Mouse (Mus musculus): ENCODE results near the gene Olfr356. TPM values are rescaled to one million over a fixed set of nuclear protein-coding genes. Genes with fewer than 3 reads are reported as not detected.

Gene Olfr356
- not detected in 2 replicates for polyA plus RNA-seq (2015; fragmentation: Nextera tagmentation; extraction: Ambion mirVana)

- Histone ChIP-seq H3K9ac (replicated peaks) (no peak within 1 kb of the TSS), H3K4me2 (ENCODE audit: low read depth, low read length) (no peak within 1 kb of the TSS), H3K27ac (ENCODE audit: low read depth) (no peak within 1 kb of the TSS), H3K36me3 (replicated peaks; ENCODE audit: insufficient read depth, low read length) (no peaks in the 10 kb centered on the region), H3K4me3 (ENCODE audit: low read depth, low read length) (no peak within 1 kb of the TSS), H3K27me3 (ENCODE audit: insufficient read depth, low read length) (no peaks in the 10 kb centered on the region), H3K4me1 (ENCODE audit: insufficient read depth) (no peaks in the 10 kb centered on the region), H3K9me3 (ENCODE audit: low read length) (no peaks in the 10 kb centered on the region)
- 68% methylated on average over 2 of the region's 2 CpGs for WGBS (ENCODE audit: insufficient replicate concordance)
- ATAC-seq (no peak), DNase-seq (no peak)
- TF ChIP-seq CTCF (IDR thresholded peaks at IDR 0.05; ENCODE audit: low read depth) (no peak), EP300 (IDR thresholded peaks at IDR 0.05; ENCODE audit: low read depth) (no peak)
Observed at GRCm38 (mm10) chr2:36936821-36937220, at the start of gene Olfr356. TSS of gene Olfr356 (plus strand) at chr2:36937121.

- no peak within 1 kb of the TSS for H3K27ac ChIP-seq (ENCODE audit: low read depth)
- no peaks in the 10 kb centered on the region for H3K4me1 ChIP-seq (ENCODE audit: insufficient read depth)
- no peaks in the 10 kb centered on the region for H3K27me3 ChIP-seq (ENCODE audit: insufficient read depth, low read length)
- ATAC-seq (no peak), DNase-seq (no peak)
- H3K36me3 ChIP-seq (replicated peaks; ENCODE audit: insufficient read depth, low read length), result no peaks in the 10 kb centered on the region
- H3K4me3 ChIP-seq (ENCODE audit: low read depth, low read length), result no peak within 1 kb of the TSS
- no peak for TF ChIP-seq CTCF (IDR thresholded peaks at IDR 0.05; ENCODE audit: low read depth)
- no peak for TF ChIP-seq EP300 (IDR thresholded peaks at IDR 0.05; ENCODE audit: low read depth)
- H3K9me3 ChIP-seq (ENCODE audit: low read length), result no peaks in the 10 kb centered on the region
- no peak within 1 kb of the TSS for H3K9ac ChIP-seq (replicated peaks)
- H3K4me2 ChIP-seq (ENCODE audit: low read depth, low read length), result no peak within 1 kb of the TSS
Observed at GRCm38 (mm10) chr2:36892836-36893235, 44.1 kb upstream of the Olfr356 start, which contains the start of gene Olfr353. TSS of gene Olfr353 (minus strand) at chr2:36892936.

GRCm38 (mm10) chr2:36897114-36897513 is 39.8 kb upstream of the Olfr356 start:
- no peak overlapping the region for H3K4me2 ChIP-seq (ENCODE audit: low read depth, low read length)
- no peaks in the 10 kb centered on the region for H3K36me3 ChIP-seq (replicated peaks; ENCODE audit: insufficient read depth, low read length)
- no peaks in the 10 kb centered on the region for H3K9me3 ChIP-seq (ENCODE audit: low read length)
- H3K27ac ChIP-seq (ENCODE audit: low read depth), result no peak overlapping the region
- ATAC-seq (no peak), DNase-seq (no peak)
- TF ChIP-seq EP300 (IDR thresholded peaks at IDR 0.05; ENCODE audit: low read depth), result no peak
- TF ChIP-seq CTCF (IDR thresholded peaks at IDR 0.05; ENCODE audit: low read depth), result no peak
- no peaks in the 10 kb centered on the region for H3K4me1 ChIP-seq (ENCODE audit: insufficient read depth)
- no peaks in the 10 kb centered on the region for H3K27me3 ChIP-seq (ENCODE audit: insufficient read depth, low read length)
- no peak overlapping the region for H3K4me3 ChIP-seq (ENCODE audit: low read depth, low read length)
- H3K9ac ChIP-seq (replicated peaks), result no peak overlapping the region

GRCm38 (mm10) chr2:36905380-36905779 is 31.5 kb upstream of the Olfr356 start, which contains the start of gene Olfr354:
TSS of gene Olfr354 (plus strand) at chr2:36905680.
- TF ChIP-seq EP300 (IDR thresholded peaks at IDR 0.05; ENCODE audit: low read depth), result no peak
- TF ChIP-seq CTCF (IDR thresholded peaks at IDR 0.05; ENCODE audit: low read depth), result no peak
- Histone ChIP-seq H3K9me3 (ENCODE audit: low read length) (no peaks in the 10 kb centered on the region; the same call in 1 of the 2 replicates), H3K4me1 (ENCODE audit: insufficient read depth) (no peaks in the 10 kb centered on the region), H3K27ac (ENCODE audit: low read depth) (no peak within 1 kb of the TSS), H3K27me3 (ENCODE audit: insufficient read depth, low read length) (no peaks in the 10 kb centered on the region), H3K36me3 (replicated peaks; ENCODE audit: insufficient read depth, low read length) (no peaks in the 10 kb centered on the region), H3K4me3 (ENCODE audit: low read depth, low read length) (no peak within 1 kb of the TSS), H3K9ac (replicated peaks) (no peak within 1 kb of the TSS), H3K4me2 (ENCODE audit: low read depth, low read length) (no peak within 1 kb of the TSS)
- no peak for DNase-seq
- no peak for ATAC-seq

GRCm38 (mm10) chr2:36928797-36929196 is 8.1 kb upstream of the Olfr356 start, which contains the start of gene Olfr355:
TSS of gene Olfr355 (minus strand) at chr2:36928897.
- H3K27ac ChIP-seq (ENCODE audit: low read depth), result no peak within 1 kb of the TSS
- TF ChIP-seq CTCF (IDR thresholded peaks at IDR 0.05; ENCODE audit: low read depth), result no peak
- TF ChIP-seq EP300 (IDR thresholded peaks at IDR 0.05; ENCODE audit: low read depth), result no peak
- H3K4me2 ChIP-seq (ENCODE audit: low read depth, low read length), result no peak within 1 kb of the TSS
- no peak within 1 kb of the TSS for H3K4me3 ChIP-seq (ENCODE audit: low read depth, low read length)
- ATAC-seq (no peak), DNase-seq (no peak)
- H3K27me3 ChIP-seq (ENCODE audit: insufficient read depth, low read length), result no peaks in the 10 kb centered on the region
- H3K9me3 ChIP-seq (ENCODE audit: low read length), result 0 out of 2 replicates have a peak, but pooled peaks cover under 1% of the 10 kb centered on the region
- H3K4me1 ChIP-seq (ENCODE audit: insufficient read depth), result no peaks in the 10 kb centered on the region
- no peaks in the 10 kb centered on the region for H3K36me3 ChIP-seq (replicated peaks; ENCODE audit: insufficient read depth, low read length)
- H3K9ac ChIP-seq (replicated peaks), result no peak within 1 kb of the TSS

Other genes starting within 250 kb of the Olfr356 start
- not detected in 2 replicates for gene Olfr347, start 205.2 kb upstream of the Olfr356 start, polyA plus RNA-seq (2015; fragmentation: Nextera tagmentation; extraction: Ambion mirVana)
- gene Olfr348, start 152.8 kb upstream of the Olfr356 start, polyA plus RNA-seq (2015; fragmentation: Nextera tagmentation; extraction: Ambion mirVana), result not detected in 2 replicates
- gene Olfr50, start 146.6 kb upstream of the Olfr356 start, polyA plus RNA-seq (2015; fragmentation: Nextera tagmentation; extraction: Ambion mirVana), result not detected in 2 replicates
- gene Olfr3, start 120.1 kb upstream of the Olfr356 start, polyA plus RNA-seq (2015; fragmentation: Nextera tagmentation; extraction: Ambion mirVana), result not detected in 2 replicates
- not detected in 2 replicates for gene Olfr350, start 90.8 kb upstream of the Olfr356 start, polyA plus RNA-seq (2015; fragmentation: Nextera tagmentation; extraction: Ambion mirVana)
- not detected in 2 replicates for gene Olfr351, start 74.5 kb upstream of the Olfr356 start, polyA plus RNA-seq (2015; fragmentation: Nextera tagmentation; extraction: Ambion mirVana)
- gene Olfr352, start 68.7 kb upstream of the Olfr356 start, polyA plus RNA-seq (2015; fragmentation: Nextera tagmentation; extraction: Ambion mirVana), result not detected in 2 replicates
- gene Olfr353, start 44.2 kb upstream of the Olfr356 start, polyA plus RNA-seq (2015; fragmentation: Nextera tagmentation; extraction: Ambion mirVana), result not detected in 2 replicates
- not detected in 2 replicates for gene Olfr354, start 31.4 kb upstream of the Olfr356 start, polyA plus RNA-seq (2015; fragmentation: Nextera tagmentation; extraction: Ambion mirVana)
- not detected in 2 replicates for gene Olfr355, start 8.2 kb upstream of the Olfr356 start, polyA plus RNA-seq (2015; fragmentation: Nextera tagmentation; extraction: Ambion mirVana)
- gene Olfr357, start 56.7 kb downstream of the Olfr356 start, polyA plus RNA-seq (2015; fragmentation: Nextera tagmentation; extraction: Ambion mirVana), result not detected in 2 replicates
- not detected in 2 replicates for gene Olfr358, start 72.2 kb downstream of the Olfr356 start, polyA plus RNA-seq (2015; fragmentation: Nextera tagmentation; extraction: Ambion mirVana)
- gene Olfr360, start 128.6 kb downstream of the Olfr356 start, polyA plus RNA-seq (2015; fragmentation: Nextera tagmentation; extraction: Ambion mirVana), result not detected in 2 replicates
- gene Olfr361, start 152.2 kb downstream of the Olfr356 start, polyA plus RNA-seq (2015; fragmentation: Nextera tagmentation; extraction: Ambion mirVana), result not detected in 2 replicates
- not detected in 2 replicates for gene Olfr362, start 180.8 kb downstream of the Olfr356 start, polyA plus RNA-seq (2015; fragmentation: Nextera tagmentation; extraction: Ambion mirVana)
- not detected in 2 replicates for gene Olfr364-ps1, start 202.2 kb downstream of the Olfr356 start, polyA plus RNA-seq (2015; fragmentation: Nextera tagmentation; extraction: Ambion mirVana)

Data from liver, postnatal 0 days (tissue).